Mouse (Mus musculus): Measurements from ENCODE around the gene Rab5if.

DNA sequence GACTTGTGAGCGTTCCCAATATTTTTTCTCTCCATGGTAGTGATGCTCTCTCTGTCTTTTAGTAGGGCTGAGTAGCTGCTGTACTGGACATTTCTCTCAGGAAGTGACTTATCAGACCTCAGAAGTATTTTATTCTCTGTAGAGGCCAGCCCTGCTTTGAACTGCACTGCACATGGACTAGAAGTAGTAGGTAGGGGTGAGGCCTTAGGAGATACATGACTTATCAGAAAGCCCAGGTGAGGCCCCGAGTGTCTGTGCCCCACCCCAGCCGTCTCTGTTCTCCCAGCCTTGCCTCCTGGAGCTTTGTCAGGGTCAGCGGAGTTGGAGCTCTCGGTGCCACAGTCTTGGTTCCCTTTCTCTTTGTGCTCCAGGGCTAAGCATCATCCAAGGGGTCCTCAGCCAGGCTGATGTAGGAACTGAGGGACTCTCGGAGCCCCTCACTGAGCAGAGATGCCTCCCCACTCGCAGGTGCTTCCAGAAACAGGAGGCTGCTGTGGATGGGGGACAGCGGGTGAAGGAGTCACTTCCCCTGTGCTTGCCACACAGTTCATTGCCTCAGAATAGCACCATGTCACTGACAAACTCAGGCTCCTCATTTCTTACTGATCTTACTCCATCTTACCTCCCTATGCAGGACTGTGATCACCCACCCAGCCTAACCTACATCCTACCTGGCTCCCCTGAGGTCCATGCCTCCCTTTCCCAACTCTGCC lies 11.3 kb downstream of the Rab5if start:
- TF ChIP-seq CTCF (conservative IDR thresholded peaks at IDR 0.05; ENCODE audit: low read length) (no peak), NANOG (IDR thresholded peaks at IDR 0.05; ENCODE audit: borderline replicate concordance, low read length) (no peak)

All from E14TG2a.4 (cell line).